Mouse (Mus musculus): ENCODE data around the gene Mrps35. TPM values are rescaled to one million over a fixed set of nuclear protein-coding genes. Genes with fewer than 3 reads are reported as not detected.

Mrps35 gene
- total and polyA plus RNA-seq, 2 experiments from 2014 or later = 17.6 to 196 TPM

GRCm38 (mm10) chr6:147096934-147097333, 54.4 kb downstream of the Mrps35 start:
- Histone ChIP-seq H3K9ac (replicated peaks; ENCODE audit: low read depth, low read length) (no peak overlapping the region), H3K4me1 (ENCODE audit: control insufficient read depth, insufficient read depth) (peaks cover 9% of the 10 kb centered on the region), H3K36me3 (replicated peaks; ENCODE audit: control insufficient read depth, insufficient read depth, low read length) (peaks cover 21% of the 10 kb centered on the region; the same call in 1 of the 2 replicates), H3K9me3 (replicated peaks; ENCODE audit: control insufficient read depth, low read length) (no peaks in the 10 kb centered on the region), H3K4me3 (ENCODE audit: low read depth, low read length) (no peak overlapping the region), H3K27ac (ENCODE audit: low read depth) (no peak overlapping the region), H3K4me2 (ENCODE audit: low read depth, low read length) (no peak overlapping the region), H3K27me3 (ENCODE audit: control insufficient read depth, insufficient read depth, low read length) (no peaks in the 10 kb centered on the region)
- DNase-seq (ENCODE audit: low spot score) (no peak), ATAC-seq (ENCODE audit: insufficient read depth, low read depth) (no peak)
- whole genome bisulfite sequencing = 61% methylated on average over 3 of the region's 3 CpGs
- TF ChIP-seq CTCF (IDR thresholded peaks at IDR 0.05; ENCODE audit: low read depth) = no peak
- no peak for TF ChIP-seq EP300 (IDR thresholded peaks at IDR 0.05; ENCODE audit: low read depth)

- TF ChIP-seq CTCF (IDR thresholded peaks at IDR 0.05; ENCODE audit: low read depth) = peak; percentile 21; the same call in 1 of the 2 replicates
- TF ChIP-seq EP300 (IDR thresholded peaks at IDR 0.05; ENCODE audit: low read depth) = no peak
- Histone ChIP-seq H3K9me3 (replicated peaks; ENCODE audit: control insufficient read depth, low read length) (no peaks in the 10 kb centered on the region), H3K4me1 (ENCODE audit: control insufficient read depth, insufficient read depth) (peaks cover 4% of the 10 kb centered on the region), H3K36me3 (replicated peaks; ENCODE audit: control insufficient read depth, insufficient read depth, low read length) (peaks cover 26% of the 10 kb centered on the region; the same call in 1 of the 2 replicates), H3K27me3 (ENCODE audit: control insufficient read depth, insufficient read depth, low read length) (no peaks in the 10 kb centered on the region), H3K27ac (ENCODE audit: low read depth) (no peak overlapping the region), H3K4me2 (ENCODE audit: low read depth, low read length) (no peak overlapping the region), H3K9ac (replicated peaks; ENCODE audit: low read depth, low read length) (no peak overlapping the region), H3K4me3 (ENCODE audit: low read depth, low read length) (no peak overlapping the region)
- no peak for ATAC-seq (ENCODE audit: insufficient read depth, low read depth)
- WGBS = 48% methylated on average over 8 of the region's 8 CpGs
- no peak for DNase-seq (ENCODE audit: low spot score)
Observed at GRCm38 (mm10) chr6:147097346-147097929, 54.9 kb downstream of the Mrps35 start.

GRCm38 (mm10) chr6:147099458-147100277, 57.1 kb downstream of the Mrps35 start:
- Histone ChIP-seq H3K4me1 (ENCODE audit: control insufficient read depth, insufficient read depth) (no peaks in the 10 kb centered on the region; the same call in 1 of the 2 replicates), H3K4me2 (ENCODE audit: low read depth, low read length) (no peak overlapping the region; the same call in 1 of the 2 replicates), H3K27ac (ENCODE audit: low read depth) (no peak overlapping the region; the same call in 1 of the 2 replicates), H3K27me3 (ENCODE audit: control insufficient read depth, insufficient read depth, low read length) (no peaks in the 10 kb centered on the region), H3K4me3 (ENCODE audit: low read depth, low read length) (no peak overlapping the region), H3K9me3 (replicated peaks; ENCODE audit: control insufficient read depth, low read length) (no peaks in the 10 kb centered on the region), H3K9ac (replicated peaks; ENCODE audit: low read depth, low read length) (no peak overlapping the region), H3K36me3 (replicated peaks; ENCODE audit: control insufficient read depth, insufficient read depth, low read length) (peaks cover 37% of the 10 kb centered on the region; the same call in 1 of the 2 replicates)
- DNase-seq (ENCODE audit: low spot score) (no peak), ATAC-seq (ENCODE audit: insufficient read depth, low read depth) (no peak)
- TF ChIP-seq CTCF (IDR thresholded peaks at IDR 0.05; ENCODE audit: low read depth) = no peak
- TF ChIP-seq EP300 (IDR thresholded peaks at IDR 0.05; ENCODE audit: low read depth) = no peak
- 85% methylated on average over 19 of the region's 19 CpGs for WGBS

GRCm38 (mm10) chr6:147102293-147102692, 59.7 kb downstream of the Mrps35 start:
- Histone ChIP-seq H3K4me3 (ENCODE audit: low read depth, low read length) (no peak overlapping the region), H3K4me1 (ENCODE audit: control insufficient read depth, insufficient read depth) (no peaks in the 10 kb centered on the region; the same call in 1 of the 2 replicates), H3K4me2 (ENCODE audit: low read depth, low read length) (no peak overlapping the region), H3K9ac (replicated peaks; ENCODE audit: low read depth, low read length) (no peak overlapping the region), H3K9me3 (replicated peaks; ENCODE audit: control insufficient read depth, low read length) (no peaks in the 10 kb centered on the region), H3K27me3 (ENCODE audit: control insufficient read depth, insufficient read depth, low read length) (no peaks in the 10 kb centered on the region), H3K36me3 (replicated peaks; ENCODE audit: control insufficient read depth, insufficient read depth, low read length) (peaks cover 28% of the 10 kb centered on the region; the same call in 1 of the 2 replicates), H3K27ac (ENCODE audit: low read depth) (no peak overlapping the region)
- no peak for ATAC-seq (ENCODE audit: insufficient read depth, low read depth)
- DNase-seq (ENCODE audit: low spot score) = no peak
- 83% methylated on average over 3 of the region's 3 CpGs for WGBS
- TF ChIP-seq EP300 (IDR thresholded peaks at IDR 0.05; ENCODE audit: low read depth) (no peak), CTCF (IDR thresholded peaks at IDR 0.05; ENCODE audit: low read depth) (peak; percentile 8; the same call in 1 of the 2 replicates)

- Histone ChIP-seq H3K9me3 (replicated peaks; ENCODE audit: control insufficient read depth, low read length) (no peaks in the 10 kb centered on the region), H3K27me3 (ENCODE audit: control insufficient read depth, insufficient read depth, low read length) (no peaks in the 10 kb centered on the region), H3K4me1 (ENCODE audit: control insufficient read depth, insufficient read depth) (no peaks in the 10 kb centered on the region; the same call in 1 of the 2 replicates), H3K4me2 (ENCODE audit: low read depth, low read length) (no peak overlapping the region), H3K9ac (replicated peaks; ENCODE audit: low read depth, low read length) (no peak overlapping the region), H3K4me3 (ENCODE audit: low read depth, low read length) (no peak overlapping the region), H3K27ac (ENCODE audit: low read depth) (no peak overlapping the region), H3K36me3 (replicated peaks; ENCODE audit: control insufficient read depth, insufficient read depth, low read length) (peaks cover 49% of the 10 kb centered on the region)
- no peak for ATAC-seq (ENCODE audit: insufficient read depth, low read depth)
- TF ChIP-seq CTCF (IDR thresholded peaks at IDR 0.05; ENCODE audit: low read depth) (no peak), EP300 (IDR thresholded peaks at IDR 0.05; ENCODE audit: low read depth) (no peak)
- DNase-seq (ENCODE audit: low spot score) = no peak
- 95% methylated on average over 1 of the region's 1 CpGs for WGBS
Observed at GRCm38 (mm10) chr6:147105529-147105928, 63.0 kb downstream of the Mrps35 start.
